Mouse (Mus musculus): ENCODE results near the gene Sult1e1. TPM values are rescaled to one million over a fixed set of nuclear protein-coding genes. Genes with fewer than 3 reads are reported as not detected.

Sult1e1 gene
- polyA plus RNA-seq, 1 experiment from 2014 or later, result not detected

- ATAC-seq (ENCODE audit: low FRiP score, low read depth), result no peak
- H3K36me3 ChIP-seq, result no peaks in the 10 kb centered on the region
- no peak overlapping the region for H3K9ac ChIP-seq
- no peaks in the 10 kb centered on the region for H3K4me1 ChIP-seq (replicated peaks)
- no peak overlapping the region for H3K4me3 ChIP-seq
- H3K27ac ChIP-seq (replicated peaks), result no peak overlapping the region
- H3K9me3 ChIP-seq, result no peaks in the 10 kb centered on the region
- no peaks in the 10 kb centered on the region for H3K27me3 ChIP-seq
- no peak overlapping the region for H3K4me2 ChIP-seq
These were observed 28.4 kb downstream of the Sult1e1 start for GRCm38 (mm10) chr5:87562966-87563365.

- H3K4me1 ChIP-seq (replicated peaks), result no peaks in the 10 kb centered on the region
- no peak overlapping the region for H3K4me3 ChIP-seq
- no peaks in the 10 kb centered on the region for H3K27me3 ChIP-seq
- no peak overlapping the region for H3K4me2 ChIP-seq
- no peaks in the 10 kb centered on the region for H3K36me3 ChIP-seq
- no peaks in the 10 kb centered on the region for H3K9me3 ChIP-seq
- H3K27ac ChIP-seq (replicated peaks), result no peak overlapping the region
- no peak overlapping the region for H3K9ac ChIP-seq
- 84% methylated on average over 4 of the region's 4 CpGs for WGBS
- no peak for ATAC-seq (ENCODE audit: low FRiP score, low read depth)
These were observed 28.9 kb downstream of the Sult1e1 start for GRCm38 (mm10) chr5:87562526-87562925.

DNA sequence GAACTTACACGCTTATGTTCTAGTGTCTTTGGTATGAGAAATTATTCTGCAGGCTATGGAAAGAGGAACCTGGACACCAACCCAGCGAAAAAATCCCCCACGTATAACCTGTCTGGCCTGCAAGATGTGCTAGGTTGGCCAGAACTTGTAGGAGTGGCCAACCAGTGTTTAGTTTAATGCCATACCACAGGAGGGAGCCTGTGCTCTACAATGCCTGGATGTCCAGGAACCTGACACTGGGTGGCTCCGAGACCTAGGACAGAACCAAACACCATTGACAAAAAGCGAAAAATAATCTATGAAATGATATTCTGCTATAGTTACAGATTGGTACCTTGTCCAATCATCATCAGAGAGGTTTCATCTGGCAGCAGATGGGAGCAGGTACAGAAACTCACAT is 31.2 kb downstream of the Sult1e1 start:
- no peak overlapping the region for H3K4me2 ChIP-seq
- H3K4me3 ChIP-seq, result no peak overlapping the region
- no peak overlapping the region for H3K27ac ChIP-seq (replicated peaks)
- H3K9ac ChIP-seq, result no peak overlapping the region
- H3K4me1 ChIP-seq (replicated peaks), result no peaks in the 10 kb centered on the region
- no peaks in the 10 kb centered on the region for H3K36me3 ChIP-seq
- no peaks in the 10 kb centered on the region for H3K9me3 ChIP-seq
- WGBS, result 80% methylated on average over 5 of the region's 5 CpGs
- no peaks in the 10 kb centered on the region for H3K27me3 ChIP-seq
- ATAC-seq (ENCODE audit: low FRiP score, low read depth), result no peak

- Histone ChIP-seq H3K4me1 (replicated peaks) (no peaks in the 10 kb centered on the region), H3K27ac (replicated peaks) (no peak overlapping the region), H3K4me3 (no peak overlapping the region), H3K9ac (no peak overlapping the region), H3K27me3 (no peaks in the 10 kb centered on the region), H3K36me3 (no peaks in the 10 kb centered on the region), H3K4me2 (no peak overlapping the region), H3K9me3 (no peaks in the 10 kb centered on the region)
- no peak for ATAC-seq (ENCODE audit: low FRiP score, low read depth)
- 38% methylated on average over 1 of the region's 1 CpGs for WGBS
These were observed 40.5 kb downstream of the Sult1e1 start for GRCm38 (mm10) chr5:87550935-87551334.

- Histone ChIP-seq H3K9ac (no peak within 1 kb of the TSS), H3K27ac (replicated peaks) (no peak within 1 kb of the TSS), H3K4me3 (no peak within 1 kb of the TSS), H3K27me3 (no peaks in the 10 kb centered on the region), H3K4me1 (replicated peaks) (no peaks in the 10 kb centered on the region), H3K36me3 (no peaks in the 10 kb centered on the region), H3K4me2 (no peak within 1 kb of the TSS), H3K9me3 (no peaks in the 10 kb centered on the region)
- ATAC-seq (ENCODE audit: low FRiP score, low read depth), result no peak
- 97% methylated on average over 2 of the region's 2 CpGs for WGBS
These were observed 53.3 kb downstream of the Sult1e1 start, which contains the start of gene Sult1b1 for GRCm38 (mm10) chr5:87538111-87538510. Gene Sult1b1 (minus strand): TSS chr5:87538195.

DNA sequence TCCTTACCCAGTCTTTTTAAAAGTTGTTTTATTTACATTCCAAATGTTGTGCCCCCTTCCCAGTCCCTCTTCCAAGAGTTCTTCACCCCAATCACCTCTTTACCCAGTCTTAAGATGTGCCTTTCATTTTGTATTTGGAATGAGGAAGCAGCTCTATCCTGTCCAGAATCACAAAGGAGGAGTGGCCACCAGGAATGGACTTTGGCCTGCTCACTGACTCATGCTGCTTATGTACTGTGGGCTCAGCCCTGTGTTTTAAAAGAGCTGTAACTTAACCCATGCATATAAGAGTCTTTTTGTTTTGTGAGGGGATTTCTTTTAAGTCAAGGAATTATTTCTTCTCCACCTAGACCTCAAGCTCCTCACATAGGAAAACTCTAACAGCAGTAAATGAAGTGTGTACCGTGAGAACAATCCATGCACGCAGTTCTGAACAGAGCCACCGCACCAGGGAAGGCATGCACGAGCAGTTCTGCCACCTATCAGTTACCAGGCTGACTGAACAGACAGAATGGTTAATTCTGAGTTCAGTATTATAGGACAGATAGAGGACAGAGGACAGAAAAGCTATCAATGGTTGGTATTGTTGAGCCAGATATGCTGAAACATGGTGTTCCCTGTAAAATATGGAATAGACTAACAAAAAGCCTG is 55.3 kb downstream of the Sult1e1 start:
- Histone ChIP-seq H3K27ac (replicated peaks) (no peak overlapping the region), H3K9me3 (no peaks in the 10 kb centered on the region), H3K27me3 (no peaks in the 10 kb centered on the region), H3K36me3 (no peaks in the 10 kb centered on the region), H3K4me3 (no peak overlapping the region), H3K4me2 (no peak overlapping the region), H3K4me1 (replicated peaks) (no peaks in the 10 kb centered on the region), H3K9ac (no peak overlapping the region)
- no peak for ATAC-seq (ENCODE audit: low FRiP score, low read depth)
- 58% methylated on average over 4 of the region's 4 CpGs for WGBS

DNA sequence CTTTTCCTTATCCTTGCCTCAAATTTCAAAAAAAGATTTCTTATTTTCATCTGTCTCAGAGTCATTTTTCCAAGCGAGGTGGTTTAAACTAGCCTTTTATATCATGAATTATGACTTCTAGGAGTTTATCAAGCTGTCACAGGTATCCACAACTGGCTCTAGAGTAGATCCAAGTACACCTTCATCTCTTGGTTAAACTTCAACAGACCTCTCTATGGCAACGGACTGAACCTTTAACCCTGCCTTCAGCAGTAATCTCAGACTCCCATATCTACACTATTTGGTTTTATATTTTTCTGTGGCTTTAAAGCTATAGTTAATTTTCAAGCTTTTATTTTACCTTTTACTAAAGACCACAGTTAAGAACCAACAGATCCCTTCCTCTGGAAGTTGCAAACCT is 59.1 kb downstream of the Sult1e1 start:
- Histone ChIP-seq H3K9ac (no peak overlapping the region), H3K27me3 (no peaks in the 10 kb centered on the region), H3K27ac (replicated peaks) (no peak overlapping the region), H3K4me2 (no peak overlapping the region), H3K4me3 (no peak overlapping the region), H3K9me3 (no peaks in the 10 kb centered on the region), H3K4me1 (replicated peaks) (no peaks in the 10 kb centered on the region), H3K36me3 (no peaks in the 10 kb centered on the region)
- no peak for ATAC-seq (ENCODE audit: low FRiP score, low read depth)
- WGBS, result 80% methylated on average over 2 of the region's 2 CpGs

Small RNA genes lying within 50 kb of the gene (microRNA-seq; reads per million reads assigned to microRNA genes)
- gene Mir3969, result not detected

Other genes starting within 250 kb of the Sult1e1 start
- not detected in 2 replicates for gene Ugt2b38, start 167.4 kb downstream of the Sult1e1 start, polyA plus RNA-seq (2015; fragmentation: Nextera tagmentation; extraction: Ambion mirVana)
- not detected in 2 replicates for gene Ugt2a2, start 109.3 kb downstream of the Sult1e1 start, polyA plus RNA-seq (2015; fragmentation: Nextera tagmentation; extraction: Ambion mirVana)
- gene Gm43638, start 104.8 kb downstream of the Sult1e1 start, polyA plus RNA-seq (2015; fragmentation: Nextera tagmentation; extraction: Ambion mirVana), result not detected in 2 replicates
- not detected in 2 replicates for gene Ugt2a1, start 100.7 kb downstream of the Sult1e1 start, polyA plus RNA-seq (2015; fragmentation: Nextera tagmentation; extraction: Ambion mirVana)
- gene Sult1b1, start 53.4 kb downstream of the Sult1e1 start, polyA plus RNA-seq (2015; fragmentation: Nextera tagmentation; extraction: Ambion mirVana), result not detected in 2 replicates
- gene Sult1d1, start 22.6 kb downstream of the Sult1e1 start, polyA plus RNA-seq (2015; fragmentation: Nextera tagmentation; extraction: Ambion mirVana), result not detected in 2 replicates
- gene Csn1s1, start 74.6 kb upstream of the Sult1e1 start, polyA plus RNA-seq (2015; fragmentation: Nextera tagmentation; extraction: Ambion mirVana), result not detected in 2 replicates
- gene Csn2, start 108.0 kb upstream of the Sult1e1 start, polyA plus RNA-seq (2015; fragmentation: Nextera tagmentation; extraction: Ambion mirVana), result not detected in 2 replicates
- not detected in 2 replicates for gene Csn1s2a, start 183.0 kb upstream of the Sult1e1 start, polyA plus RNA-seq (2015; fragmentation: Nextera tagmentation; extraction: Ambion mirVana)
- not detected in 2 replicates for gene Csn1s2b, start 216.5 kb upstream of the Sult1e1 start, polyA plus RNA-seq (2015; fragmentation: Nextera tagmentation; extraction: Ambion mirVana)
- not detected in 2 replicates for gene Prr27, start 234.1 kb upstream of the Sult1e1 start, polyA plus RNA-seq (2015; fragmentation: Nextera tagmentation; extraction: Ambion mirVana)